Mouse (Mus musculus) gastrocnemius, adult 8-10 months (tissue): ENCODE data around the gene Wwc2. TPM values are rescaled to one million over a fixed set of nuclear protein-coding genes. Genes with fewer than 3 reads are reported as not detected.

Source experiments
- DNase-seq, 2 experiments: peaks; one replicate each; pipeline ENCODE4 v3.0.0; 2022; ENCODE audit warnings: low spot score in 2 of 2
- total RNA-seq, 4 experiments: library from RNA; stranded (reverse); gene quantifications; 2 replicates each; pipeline ENCODE4 v1.2.4; 2022

The Wwc2 gene
- total RNA-seq, 4 experiments from 2014 or later = 3.5 to 5.7 (median 5.0) TPM

GRCm38 (mm10) chr8:47799438-47799837, 191.3 kb downstream of the Wwc2 start:
- DNase-seq = no peak

GRCm38 (mm10) chr8:47791986-47792385, 198.7 kb downstream of the Wwc2 start:
- no peak for DNase-seq

GRCm38 (mm10) chr8:47787705-47788104, 203.0 kb downstream of the Wwc2 start:
- no peak for DNase-seq

GRCm38 (mm10) chr8:47786323-47786722, 204.4 kb downstream of the Wwc2 start:
- DNase-seq = no peak

DNA sequence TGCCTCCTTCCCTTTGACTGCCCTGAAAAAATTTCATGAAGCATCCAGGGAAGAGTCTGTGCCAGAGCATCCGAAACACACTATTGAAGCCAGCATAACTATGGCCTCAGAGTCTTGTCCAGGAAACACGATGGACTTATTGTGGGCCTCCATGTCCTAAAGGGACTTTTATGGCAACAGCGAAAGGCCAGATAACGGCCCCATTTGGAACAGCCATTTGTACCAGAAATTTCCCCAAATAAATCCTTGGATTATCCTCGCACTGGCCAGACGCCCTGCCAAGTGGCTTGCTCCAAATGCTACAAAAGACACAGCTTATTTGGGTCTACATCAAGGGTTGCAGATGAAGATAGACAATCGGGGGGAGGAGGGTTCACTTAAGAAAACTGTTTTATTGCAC, 206.3 kb downstream of the Wwc2 start:
- DNase-seq = peak; percentile 15 to 24

- DNase-seq = no peak
Observed at GRCm38 (mm10) chr8:47783944-47784343, 206.8 kb downstream of the Wwc2 start.

DNA sequence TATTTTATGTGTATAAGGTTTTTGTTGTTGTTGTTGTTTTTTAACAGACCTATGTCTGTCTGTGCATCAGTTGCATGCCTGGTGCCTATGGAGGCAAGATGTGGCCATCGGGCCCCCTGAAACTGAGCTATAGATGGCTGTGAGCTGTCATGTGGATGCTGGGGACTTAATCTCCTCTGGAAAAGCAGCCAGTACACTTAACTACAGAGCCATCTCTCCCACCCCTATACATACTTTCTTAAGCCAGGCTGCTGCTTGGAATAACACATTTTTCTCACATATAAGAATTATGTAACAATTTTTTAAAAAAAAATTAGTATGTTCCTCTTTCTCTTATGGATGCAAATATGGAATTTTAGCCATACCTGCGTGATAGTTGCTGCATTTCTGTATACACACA, 207.2 kb downstream of the Wwc2 start:
- no peak for DNase-seq

DNA sequence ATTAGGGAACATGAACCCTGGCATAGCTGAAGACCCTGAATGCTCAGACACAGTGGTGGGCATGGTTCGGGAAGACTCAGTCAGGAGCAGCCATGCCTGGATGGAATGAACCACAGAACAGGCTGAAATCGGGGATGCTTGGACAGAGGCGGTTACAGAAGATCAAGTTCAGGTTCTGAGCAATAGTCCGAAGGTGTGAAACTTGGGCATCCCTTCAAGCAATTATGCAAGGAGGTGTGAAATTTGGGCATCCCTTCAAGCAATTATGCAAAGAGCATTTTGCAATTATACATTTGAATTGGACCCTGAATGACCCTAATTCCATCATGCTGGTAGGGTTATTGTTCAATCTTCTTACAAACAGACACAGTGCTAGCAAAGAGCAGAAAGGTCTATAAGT, 208.8 kb downstream of the Wwc2 start:
- DNase-seq = no peak

GRCm38 (mm10) chr8:47779589-47779988, 211.1 kb downstream of the Wwc2 start:
- DNase-seq = no peak

- DNase-seq = no peak
Observed at GRCm38 (mm10) chr8:47777415-47777814, 213.3 kb downstream of the Wwc2 start.

Other genes with a start within 250 kb of the Wwc2 start
- gene Cldn24, start 168.8 kb downstream of the Wwc2 start, total RNA-seq = not detected
- gene Cldn22, start 166.4 kb downstream of the Wwc2 start, total RNA-seq = under 1 TPM in 2 of 4 experiments, not detected in 2; 0.29 to 0.59 TPM
- 1 to 10 TPM in 2 of 4 experiments, under 1 TPM in 2; 0.44 to 1.4 (median 1.0) TPM for gene Dctd, start 108.2 kb upstream of the Wwc2 start, total RNA-seq